Mouse (Mus musculus) WW6 (cell line): ENCODE results near the gene Fam205c.
"Not testable (repeated sequence)": the region's sequence is repeated elsewhere in the genome, so short reads cannot be mapped to it uniquely, and the experiment has no call there.

ENCODE experiments used
- DNase-seq: peaks from one replicate; pipeline ENCODE4 v3.0.0-alpha.2; 2013; ENCODE audit warnings: low read depth, low spot score

The Fam205c gene

DNA sequence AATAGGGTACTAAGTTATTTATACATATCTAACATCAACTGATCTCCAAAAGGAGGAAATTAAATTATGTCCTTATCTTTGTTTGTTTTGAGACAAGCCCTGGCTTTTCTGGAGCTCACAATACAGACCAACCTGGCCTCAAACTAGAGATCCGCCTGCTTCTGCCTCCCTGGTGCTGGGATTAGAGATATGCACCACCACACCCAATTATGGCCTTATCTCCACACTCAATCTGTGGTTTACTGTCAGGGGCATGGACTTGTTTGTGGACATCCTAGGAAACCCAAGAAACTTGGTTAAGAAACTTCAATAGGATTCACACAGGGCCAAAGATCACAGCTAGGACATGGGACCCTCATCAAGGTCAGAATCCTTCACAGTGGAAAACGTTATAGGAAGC lies 3.6 kb upstream of the Fam205c start:
- no peak for DNase-seq

DNA sequence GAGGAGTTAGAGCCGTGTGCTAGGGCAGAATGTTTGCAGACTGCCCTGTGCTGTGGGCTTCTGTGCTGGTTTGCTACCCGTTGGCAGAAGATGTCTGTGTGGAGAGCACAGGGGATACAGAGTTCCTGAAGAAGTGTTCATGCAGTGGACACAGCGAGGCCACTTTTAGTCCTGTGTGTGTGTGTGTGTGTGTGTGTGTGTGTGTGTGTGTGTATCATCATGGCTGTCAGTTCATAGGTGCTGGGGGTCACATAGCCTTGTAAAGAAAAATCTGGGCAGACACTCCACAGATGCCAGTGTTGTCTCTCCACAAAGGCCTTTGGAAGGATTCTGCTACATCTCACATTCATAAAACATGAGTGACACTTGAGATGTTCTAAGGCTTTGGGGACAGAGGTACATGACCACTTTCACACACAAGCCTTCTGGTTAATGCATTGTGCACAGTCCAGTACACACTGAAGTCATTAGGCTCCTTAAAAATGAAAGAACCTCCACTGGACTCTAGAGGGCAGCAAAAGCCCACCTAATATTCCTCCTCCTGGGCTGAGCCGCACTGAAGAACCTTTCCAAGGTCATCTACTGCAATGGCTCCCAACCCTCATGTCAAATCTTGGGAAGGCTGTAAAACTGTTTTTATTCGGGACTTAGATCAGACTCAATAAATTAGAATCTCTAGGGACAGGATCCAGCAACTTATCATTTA lies 2.7 kb upstream of the Fam205c start:
- DNase-seq, result no peak

DNA sequence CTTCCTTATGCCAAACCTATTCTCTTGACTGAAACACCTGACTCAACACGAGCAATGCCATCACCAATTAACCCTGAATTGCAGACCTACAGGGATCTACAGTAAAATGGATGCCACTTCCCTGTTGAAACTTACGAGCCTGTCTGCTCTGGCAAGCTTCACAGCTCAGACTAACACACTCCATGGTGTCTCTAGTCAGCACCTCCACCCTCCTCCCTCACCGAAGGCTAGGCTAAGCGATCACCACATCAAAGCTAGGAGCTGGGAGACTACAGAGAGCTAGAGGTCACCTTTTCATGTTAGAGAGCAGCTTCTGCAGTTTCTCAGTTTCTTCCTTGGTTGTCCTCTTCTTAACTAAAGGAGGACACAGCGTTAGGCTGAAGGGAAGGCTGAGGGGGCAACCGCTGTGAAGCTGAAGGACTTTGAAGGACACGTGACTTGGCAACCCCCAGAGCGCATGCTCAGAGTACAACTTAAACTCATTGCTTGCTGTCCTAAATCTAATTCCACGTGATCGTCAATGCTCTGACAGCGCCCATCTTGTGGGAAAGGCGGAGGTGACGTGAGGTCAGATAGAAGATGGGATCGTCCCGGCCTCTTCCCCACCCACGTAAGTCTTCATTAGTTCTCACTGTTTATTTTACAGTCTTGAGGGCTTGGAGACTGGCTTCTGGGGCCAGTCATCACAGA lies 1.1 kb downstream of the Fam205c start:
- no peak for DNase-seq

DNA sequence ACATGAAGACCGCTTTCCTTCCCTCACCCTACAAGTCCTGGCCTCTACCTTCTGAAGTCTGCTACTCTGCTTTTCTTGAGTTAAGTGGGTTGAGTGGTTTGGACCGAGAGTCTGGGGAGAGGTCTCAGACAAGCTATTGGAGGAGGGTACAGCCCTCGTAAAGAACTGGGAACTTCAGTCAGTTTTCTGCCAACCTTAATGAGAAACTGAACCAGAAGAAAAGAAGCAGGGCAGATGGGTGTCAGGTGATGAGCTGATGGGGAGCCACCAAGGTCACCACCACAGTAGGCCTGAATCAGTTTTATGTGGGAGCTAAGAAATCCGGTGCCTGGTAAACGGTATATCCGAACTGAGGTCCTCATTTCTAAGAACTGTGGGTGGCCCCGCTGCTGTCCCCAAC lies 1.9 kb downstream of the Fam205c start:
- no peak for DNase-seq

DNA sequence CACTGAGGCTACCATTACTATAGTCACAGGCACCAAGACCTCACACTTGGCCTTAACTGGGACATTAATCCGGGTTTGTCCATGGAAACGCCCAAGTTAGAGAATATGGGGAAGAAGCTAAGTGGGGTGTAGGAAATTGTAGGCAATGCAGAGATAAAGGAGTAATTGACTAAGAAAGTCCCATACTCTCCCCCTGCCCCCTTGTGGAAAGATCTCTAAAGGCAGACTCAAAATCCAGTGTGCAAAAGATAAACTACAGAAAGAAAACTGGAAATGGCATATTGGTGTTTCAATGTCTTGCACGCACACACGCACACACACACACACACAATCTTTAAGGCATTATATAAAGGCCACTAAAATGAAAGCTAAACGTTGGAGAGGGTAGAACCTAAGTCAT lies 3.3 kb downstream of the Fam205c start:
- DNase-seq, result no peak

DNA sequence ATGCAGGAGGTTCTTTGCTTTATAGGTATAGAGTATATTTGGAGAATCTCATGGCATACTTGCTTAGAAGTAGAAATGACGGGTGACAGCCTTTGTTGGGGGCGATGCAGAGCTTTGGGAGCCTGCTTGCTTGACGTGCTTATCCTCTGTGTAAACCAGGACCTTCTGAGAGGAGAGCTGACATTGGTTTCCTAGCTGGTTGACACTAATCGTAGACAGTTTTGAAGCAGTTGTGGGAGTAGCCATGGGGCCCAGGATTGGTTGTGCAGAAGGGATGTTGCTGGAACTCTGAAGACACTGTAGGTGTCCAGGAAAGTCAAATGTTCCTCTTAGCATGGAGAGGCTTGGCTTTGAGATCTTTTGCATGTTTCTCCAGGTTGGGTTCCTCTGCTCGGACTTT lies 5.8 kb downstream of the Fam205c start:
- DNase-seq, result no peak

DNA sequence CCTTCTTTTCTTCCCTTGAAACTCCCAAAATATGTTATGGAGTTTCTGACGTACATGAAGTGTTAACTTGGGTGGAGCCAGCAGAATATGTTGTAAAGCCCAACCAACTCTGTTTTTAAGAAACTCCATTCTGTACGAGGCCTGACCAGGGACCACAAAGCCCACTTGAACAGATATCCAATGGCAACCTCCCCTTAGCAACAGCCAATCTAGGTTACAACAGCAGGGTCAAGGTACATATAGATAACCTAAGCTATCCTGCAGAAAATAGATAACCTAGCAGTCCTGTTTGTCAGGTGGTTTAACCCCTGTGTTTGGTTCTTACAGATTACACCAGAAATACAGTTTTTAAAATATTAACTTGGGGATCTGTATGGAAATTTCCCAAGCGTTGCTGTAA lies 6.6 kb downstream of the Fam205c start:
- DNase-seq, result no peak

DNA sequence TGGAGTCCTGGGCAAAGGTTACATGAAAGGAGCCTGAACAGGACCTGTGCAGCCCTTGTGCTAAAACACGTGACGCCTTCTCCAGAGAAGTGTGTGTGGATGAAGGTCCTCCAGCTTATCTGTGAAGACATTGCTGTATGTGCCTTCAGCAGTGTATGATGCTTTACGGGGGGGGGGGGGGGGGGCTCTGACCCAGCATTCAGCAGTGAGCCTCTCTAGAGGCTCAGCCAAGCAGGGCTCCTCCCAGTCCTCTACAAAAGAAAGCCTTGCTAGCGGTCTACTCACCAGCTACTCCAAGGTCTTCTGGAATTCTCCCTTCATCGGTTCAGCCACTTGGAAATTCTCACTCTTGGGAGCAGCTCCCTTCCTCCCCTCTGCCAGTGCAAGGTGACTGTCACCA lies 10.5 kb downstream of the Fam205c start:
- DNase-seq, result not testable (repeated sequence)

DNA sequence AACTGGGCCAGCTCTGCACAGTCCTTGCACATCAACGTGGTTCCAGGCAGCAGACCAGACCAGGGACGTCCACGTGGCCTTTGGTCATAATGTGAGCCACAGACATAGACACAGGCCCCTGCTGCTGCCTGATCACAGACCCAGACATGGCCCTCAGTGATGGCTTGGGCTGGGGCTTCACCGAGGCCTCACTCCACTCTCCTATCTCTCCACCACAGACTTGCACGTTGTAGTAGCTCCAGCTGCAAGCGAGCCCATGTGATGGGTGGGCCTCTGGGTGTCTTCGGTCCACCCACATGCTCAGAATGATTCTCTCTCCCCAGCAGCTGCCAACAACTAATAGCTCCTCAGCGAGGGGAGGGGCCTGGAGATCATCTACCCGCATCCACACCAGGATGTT lies 13.6 kb downstream of the Fam205c start:
- DNase-seq, result not testable (repeated sequence)

DNA sequence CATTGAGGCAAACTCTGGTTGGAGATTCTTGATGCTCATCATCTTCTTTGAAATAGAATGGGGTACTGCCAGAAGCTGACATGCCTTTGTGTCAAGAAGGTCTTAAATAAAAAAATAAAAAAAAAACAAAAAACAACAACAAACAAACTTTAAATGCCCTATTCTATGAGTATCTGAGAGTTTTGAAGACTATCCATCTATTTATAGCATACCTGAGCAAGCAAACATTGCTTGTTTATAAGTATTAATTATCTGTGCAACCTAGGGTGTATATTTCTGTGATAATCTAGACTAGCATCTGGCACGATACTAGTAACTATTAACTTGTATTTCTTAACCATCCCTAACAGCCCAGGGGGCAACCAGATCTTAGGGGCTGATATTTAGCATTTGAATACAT lies 17.4 kb downstream of the Fam205c start, which contains the start of gene Gm12394:
Gm12394 (minus strand) TSS at position 101 of the 400 bp plus-strand sequence.
- not testable (repeated sequence) for DNase-seq

DNA sequence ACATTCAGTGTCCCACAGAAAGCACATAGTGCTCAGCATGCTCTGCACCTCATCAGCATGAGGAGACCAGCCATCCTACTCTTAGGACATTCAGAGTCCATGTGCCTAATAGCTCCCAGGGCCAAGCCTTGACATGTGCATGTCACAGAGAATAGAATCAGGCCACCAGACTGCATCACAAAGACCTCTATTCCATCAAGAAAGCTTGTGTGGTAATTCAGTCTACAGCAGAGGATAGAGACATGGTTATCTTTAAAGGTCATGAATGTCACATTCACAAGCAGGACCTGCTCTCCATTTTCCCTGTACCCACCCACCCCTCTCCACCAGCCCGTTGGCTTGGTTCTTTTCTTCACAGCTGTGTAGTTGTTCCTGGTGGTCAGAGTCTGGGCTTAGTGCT lies 20.2 kb downstream of the Fam205c start, which contains the start of gene Fam205a1:
Fam205a1 (minus strand) TSS at position 101 of the 400 bp plus-strand sequence.
- DNase-seq, result not testable (repeated sequence)
